Mouse (Mus musculus): ENCODE measurements around the gene Dpf3.

GRCm38 (mm10) chr12:83488211-83488941, 860 bp upstream of the Dpf3 start:
- TF ChIP-seq CTCF (IDR thresholded peaks at IDR 0.05; ENCODE audit: control insufficient read depth, insufficient read depth, low read length) = no peak
- TF ChIP-seq POLR2A (IDR thresholded peaks at IDR 0.05; ENCODE audit: borderline replicate concordance, control insufficient read depth, low read depth, low read length) = no peak

All from bone marrow, adult 2 months (tissue).